Mouse (Mus musculus): Measurements from ENCODE around the gene 1520401A03Rik. TPM values are rescaled to one million over a fixed set of nuclear protein-coding genes. Genes with fewer than 3 reads are reported as not detected.

1520401A03Rik gene
- polyA plus RNA-seq, 1 experiment from 2014 or later = 0.36 TPM

DNA sequence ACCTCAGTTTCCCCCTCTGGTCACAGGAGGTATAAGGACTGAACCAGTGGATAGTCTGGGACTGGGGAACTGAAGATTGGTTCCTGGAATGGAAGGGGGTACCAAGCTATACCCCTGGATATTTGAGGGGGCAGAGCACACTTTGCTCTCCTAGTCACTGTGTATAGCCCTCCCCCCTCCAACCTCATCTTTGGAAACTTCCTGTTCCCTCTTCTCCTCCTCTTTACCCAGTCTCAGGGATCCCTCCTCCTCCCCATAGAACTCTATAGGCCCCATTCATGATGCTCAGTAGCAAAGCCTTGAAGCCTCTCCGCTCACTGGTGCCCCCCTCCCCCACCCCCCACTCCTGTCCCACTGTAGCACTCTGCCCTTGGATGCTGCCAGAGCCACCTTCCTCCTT is 3.1 kb downstream of the 1520401A03Rik start:
- 22% methylated on average over 1 of the region's 1 CpGs for WGBS
- Histone ChIP-seq H3K27me3 (ENCODE audit: low read depth, poor library complexity, severe bottlenecking) (peaks cover 7% of the 10 kb centered on the region; the same call in 1 of the 2 replicates), H3K4me3 (no peak overlapping the region), H3K36me3 (no peaks in the 10 kb centered on the region), H3K4me1 (no peaks in the 10 kb centered on the region), H3K9me3 (replicated peaks) (no peaks in the 10 kb centered on the region), H3K27ac (no peak overlapping the region)
- DNase-seq (ENCODE audit: low spot score) = no peak

DNA sequence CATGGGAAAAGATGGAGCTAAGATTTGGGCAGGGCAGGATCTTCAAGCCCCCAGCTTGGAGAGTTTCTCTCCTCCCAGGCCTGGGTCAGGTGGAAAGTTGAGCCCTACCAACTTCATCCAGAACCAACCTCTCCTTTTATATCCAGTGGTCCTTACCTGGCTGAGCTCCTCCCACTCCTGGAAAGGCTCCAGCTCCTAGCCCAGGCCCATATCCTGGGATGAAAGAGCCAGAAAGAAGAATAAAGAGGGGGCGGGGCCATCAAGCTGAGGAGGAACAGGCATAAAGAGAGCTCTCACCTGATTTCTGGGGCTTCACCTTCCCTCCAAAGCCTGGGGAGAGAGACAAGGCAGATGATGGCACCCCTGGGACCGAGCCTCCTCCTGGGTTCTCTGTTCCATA is 5.6 kb downstream of the 1520401A03Rik start:
- DNase-seq (ENCODE audit: low spot score) = no peak
- no peaks in the 10 kb centered on the region for H3K36me3 ChIP-seq
- no peaks in the 10 kb centered on the region for H3K9me3 ChIP-seq (replicated peaks)
- H3K4me1 ChIP-seq = no peaks in the 10 kb centered on the region
- no peak overlapping the region for H3K4me3 ChIP-seq
- H3K27ac ChIP-seq = no peak overlapping the region
- H3K27me3 ChIP-seq (ENCODE audit: low read depth, poor library complexity, severe bottlenecking) = peaks cover 12% of the 10 kb centered on the region; the same call in 1 of the 2 replicates
- 59% methylated on average over 2 of the region's 2 CpGs for WGBS

DNA sequence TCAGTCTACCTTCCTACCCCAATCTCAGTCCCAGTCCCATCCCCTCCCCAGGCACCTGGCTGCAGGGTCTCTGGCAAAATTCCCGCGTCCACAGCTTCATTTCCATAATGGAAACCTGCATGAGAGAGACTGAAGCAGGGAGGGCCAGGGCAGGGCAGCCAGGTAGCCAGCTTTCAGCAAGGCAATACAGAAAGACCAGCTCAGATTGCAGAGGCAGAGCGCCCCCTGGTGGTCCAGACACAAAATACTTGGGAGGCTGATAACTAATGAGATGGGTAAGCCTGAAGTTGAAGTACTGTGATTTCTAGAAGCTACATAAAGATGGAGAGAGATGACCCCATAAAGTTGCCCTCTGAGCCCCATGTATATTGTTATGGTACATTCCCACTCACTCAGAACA is 16.4 kb downstream of the 1520401A03Rik start:
- DNase-seq (ENCODE audit: low spot score) = peak; percentile 93
- no peaks in the 10 kb centered on the region for H3K36me3 ChIP-seq
- no peak overlapping the region for H3K27ac ChIP-seq
- WGBS = 0% methylated on average over 3 of the region's 3 CpGs
- no peaks in the 10 kb centered on the region for H3K9me3 ChIP-seq (replicated peaks)
- H3K27me3 ChIP-seq (ENCODE audit: low read depth, poor library complexity, severe bottlenecking) = peaks cover 24% of the 10 kb centered on the region
- no peak overlapping the region for H3K4me3 ChIP-seq
- peaks cover 10% of the 10 kb centered on the region for H3K4me1 ChIP-seq

DNA sequence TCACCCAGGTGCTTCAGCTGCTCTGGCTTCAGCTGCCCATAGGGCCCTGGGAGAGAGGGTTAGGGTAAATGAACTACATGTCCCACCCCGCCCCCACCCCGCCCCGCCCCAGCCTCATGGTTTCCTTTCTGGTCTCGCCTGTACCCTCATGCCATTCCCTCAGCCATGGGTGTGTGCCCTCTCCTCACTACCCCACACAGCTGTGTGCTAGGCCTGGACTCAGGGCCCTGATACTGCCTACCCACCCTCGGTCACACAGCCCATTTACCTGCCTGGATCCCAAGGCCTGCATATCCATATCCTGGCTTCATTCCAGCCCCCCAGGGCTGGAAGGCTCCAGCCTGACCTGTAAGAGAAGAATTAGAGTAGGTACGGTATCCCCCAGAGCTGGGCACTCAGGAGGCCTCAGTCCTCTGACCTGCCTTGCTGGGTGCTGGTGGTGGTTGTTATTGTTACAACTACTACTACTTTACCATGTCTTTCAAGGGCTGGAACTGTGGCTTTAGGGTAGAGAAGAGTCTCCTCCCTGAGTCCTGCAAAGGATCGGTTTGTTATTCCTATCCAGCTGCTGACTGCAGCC is 17.0 kb downstream of the 1520401A03Rik start:
- Histone ChIP-seq H3K36me3 (no peaks in the 10 kb centered on the region), H3K27ac (no peak overlapping the region), H3K4me1 (peaks cover 10% of the 10 kb centered on the region), H3K27me3 (ENCODE audit: low read depth, poor library complexity, severe bottlenecking) (peaks cover 30% of the 10 kb centered on the region), H3K4me3 (no peak overlapping the region), H3K9me3 (replicated peaks) (no peaks in the 10 kb centered on the region)
- DNase-seq (ENCODE audit: low spot score) = no peak
- WGBS = 82% methylated on average over 7 of the region's 7 CpGs

DNA sequence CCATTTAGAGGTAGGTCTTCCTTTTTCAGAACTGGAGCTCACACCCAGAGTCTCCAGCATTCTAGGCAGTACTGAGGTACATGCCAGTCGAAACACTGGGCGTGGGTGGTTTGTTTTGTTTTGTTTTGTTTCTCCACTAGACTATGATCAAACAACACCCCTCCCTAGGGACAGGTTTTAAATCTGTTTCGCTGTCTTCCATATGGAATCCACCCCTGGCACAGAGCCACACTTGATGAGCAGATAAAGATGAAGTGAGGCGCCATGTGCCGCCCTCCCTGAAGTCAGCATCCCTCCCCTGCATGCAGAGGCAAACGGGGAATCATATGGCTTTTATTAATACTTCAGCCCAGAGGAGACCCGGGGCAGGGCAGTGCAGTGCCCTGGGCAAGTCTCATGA is 17.8 kb downstream of the 1520401A03Rik start:
- no peak overlapping the region for H3K4me3 ChIP-seq
- DNase-seq (ENCODE audit: low spot score) = no peak
- no peaks in the 10 kb centered on the region for H3K36me3 ChIP-seq
- peaks cover 32% of the 10 kb centered on the region for H3K27me3 ChIP-seq (ENCODE audit: low read depth, poor library complexity, severe bottlenecking)
- H3K4me1 ChIP-seq = peaks cover 11% of the 10 kb centered on the region
- H3K27ac ChIP-seq = no peak overlapping the region
- WGBS = 52% methylated on average over 7 of the region's 7 CpGs
- H3K9me3 ChIP-seq (replicated peaks) = no peaks in the 10 kb centered on the region

DNA sequence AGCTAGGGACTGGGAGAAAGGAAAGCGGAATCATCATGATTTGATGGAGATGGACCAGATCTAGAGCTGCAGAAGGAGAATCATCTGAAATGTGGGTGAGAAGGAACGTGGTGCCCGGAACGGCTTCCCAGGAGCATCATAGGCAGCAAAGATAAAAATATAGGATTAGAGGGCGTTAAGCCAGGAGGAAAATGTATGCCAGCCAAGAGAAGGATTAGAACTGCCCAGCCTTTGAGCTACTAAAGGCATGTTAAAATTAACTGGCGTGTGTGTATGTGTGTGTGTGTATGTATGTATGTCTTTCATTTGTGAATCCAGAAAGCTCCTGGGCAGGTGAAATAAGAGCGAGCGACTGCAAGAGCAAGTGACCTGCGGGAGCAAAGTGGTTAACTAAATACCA is 19.3 kb downstream of the 1520401A03Rik start:
- H3K27ac ChIP-seq = no peak overlapping the region
- 89% methylated on average over 9 of the region's 9 CpGs for WGBS
- no peak overlapping the region for H3K4me3 ChIP-seq
- peaks cover 44% of the 10 kb centered on the region for H3K27me3 ChIP-seq (ENCODE audit: low read depth, poor library complexity, severe bottlenecking)
- H3K4me1 ChIP-seq = peaks cover 19% of the 10 kb centered on the region
- H3K36me3 ChIP-seq = no peaks in the 10 kb centered on the region
- no peak for DNase-seq (ENCODE audit: low spot score)
- no peaks in the 10 kb centered on the region for H3K9me3 ChIP-seq (replicated peaks)

DNA sequence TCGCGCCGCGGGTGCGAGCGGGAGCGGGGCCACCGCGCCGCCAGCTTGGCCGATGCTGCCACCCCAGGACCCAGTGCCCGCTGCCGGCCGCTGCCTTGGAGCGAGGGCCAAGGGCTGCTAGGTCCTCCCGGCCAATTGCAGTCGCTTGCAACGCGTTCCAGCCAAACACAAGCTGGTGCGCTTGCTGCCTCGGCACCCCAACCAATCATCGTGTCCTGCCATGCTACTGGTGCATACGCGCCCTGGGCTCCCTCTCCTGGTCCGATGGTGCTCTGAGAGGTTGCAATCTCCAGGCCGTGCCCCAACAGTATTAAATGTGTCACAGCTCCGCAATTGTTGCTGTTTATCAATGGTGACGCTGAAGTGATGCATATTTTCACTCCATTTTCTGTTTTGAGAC is 22.5 kb downstream of the 1520401A03Rik start:
- H3K9me3 ChIP-seq (replicated peaks) = no peaks in the 10 kb centered on the region
- H3K27me3 ChIP-seq (ENCODE audit: low read depth, poor library complexity, severe bottlenecking) = peaks cover 60% of the 10 kb centered on the region
- under 1% methylated on average over 28 of the region's 28 CpGs for WGBS
- peaks cover 41% of the 10 kb centered on the region for H3K4me1 ChIP-seq
- peak overlapping the region; percentile 73 for H3K27ac ChIP-seq
- peak; percentile 83 for DNase-seq (ENCODE audit: low spot score)
- no peaks in the 10 kb centered on the region for H3K36me3 ChIP-seq
- peak overlapping the region; percentile 78 for H3K4me3 ChIP-seq

DNA sequence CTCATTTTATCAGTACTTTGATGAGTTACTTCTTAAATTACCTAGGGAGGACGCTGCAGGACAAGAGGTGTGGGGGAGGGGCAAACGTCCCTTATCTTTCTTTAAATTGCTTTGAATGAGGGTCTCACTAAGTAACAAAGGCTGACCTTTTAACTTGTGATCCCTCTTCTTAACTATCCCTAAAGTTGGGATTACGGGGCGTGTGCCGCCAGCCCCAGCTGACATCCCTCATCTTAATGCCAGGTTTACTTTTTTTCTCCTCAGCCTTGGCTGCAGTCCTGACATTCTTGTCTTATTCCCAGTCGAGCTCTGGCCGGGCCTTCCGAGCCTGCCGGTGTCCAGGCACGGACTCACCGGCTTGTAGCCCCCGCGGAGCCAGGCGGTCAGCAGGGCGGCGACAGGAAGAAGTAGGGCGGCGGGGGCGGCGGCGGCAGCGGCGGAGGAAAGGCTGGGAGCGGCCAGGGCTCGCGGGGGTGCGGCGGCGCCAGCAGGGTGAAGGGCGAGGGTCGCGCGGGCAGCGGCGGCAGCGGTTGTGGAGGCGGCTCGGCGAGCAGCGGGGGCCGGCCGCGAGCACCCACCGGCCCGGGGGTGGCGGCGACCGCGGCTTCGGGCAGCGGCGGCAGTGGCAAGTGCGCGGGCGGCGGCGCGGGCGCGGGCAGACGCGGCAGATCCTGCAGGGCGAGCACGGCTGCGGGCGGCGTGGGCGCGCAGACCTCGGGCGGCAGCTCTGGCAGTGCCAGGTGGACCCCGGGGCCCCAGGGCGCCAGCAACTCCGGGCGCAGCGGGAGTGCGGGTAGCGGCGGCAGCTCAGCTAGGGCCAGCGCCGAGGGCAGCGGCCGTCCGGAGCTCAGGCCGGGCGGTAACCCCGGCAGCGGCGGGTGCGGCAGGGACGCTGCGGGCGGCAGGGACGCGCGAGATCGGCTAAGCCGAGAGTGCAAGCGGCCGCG is 23.2 kb downstream of the 1520401A03Rik start:
- H3K27me3 ChIP-seq (ENCODE audit: low read depth, poor library complexity, severe bottlenecking) = peaks cover 60% of the 10 kb centered on the region
- H3K9me3 ChIP-seq (replicated peaks) = no peaks in the 10 kb centered on the region
- H3K36me3 ChIP-seq = no peaks in the 10 kb centered on the region
- H3K4me3 ChIP-seq = peak overlapping the region; percentile 78
- no peak for DNase-seq (ENCODE audit: low spot score)
- H3K27ac ChIP-seq = peak overlapping the region; percentile 73
- H3K4me1 ChIP-seq = peaks cover 44% of the 10 kb centered on the region
- 3% methylated on average over 99 of the region's 101 CpGs for WGBS

DNA sequence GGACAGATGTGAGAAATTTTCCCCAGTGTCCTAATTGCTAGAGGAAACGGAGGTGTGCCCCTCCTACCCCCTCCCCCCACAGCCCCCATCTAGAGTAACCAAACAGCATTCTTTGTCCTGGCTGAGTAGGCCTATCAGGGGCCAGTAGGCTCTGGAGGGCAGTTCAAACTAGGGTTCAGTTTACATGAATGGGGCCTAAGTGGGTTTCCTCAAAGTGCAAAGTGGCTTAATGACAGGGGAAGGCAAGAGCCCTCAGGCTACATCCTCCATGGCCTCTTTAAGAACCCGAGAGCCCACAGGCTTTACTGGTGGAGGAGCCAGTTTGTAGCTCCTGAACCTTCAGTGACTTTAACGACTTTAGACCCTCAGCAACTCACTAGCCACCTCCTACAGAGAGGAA is 26.8 kb downstream of the 1520401A03Rik start:
- no peak overlapping the region for H3K4me3 ChIP-seq
- peaks cover 48% of the 10 kb centered on the region for H3K4me1 ChIP-seq
- WGBS = 1% methylated on average over 3 of the region's 3 CpGs
- no peaks in the 10 kb centered on the region for H3K36me3 ChIP-seq
- H3K27me3 ChIP-seq (ENCODE audit: low read depth, poor library complexity, severe bottlenecking) = peaks cover 41% of the 10 kb centered on the region
- H3K9me3 ChIP-seq (replicated peaks) = no peaks in the 10 kb centered on the region
- DNase-seq (ENCODE audit: low spot score) = peak; percentile 62
- peak overlapping the region; percentile 66 for H3K27ac ChIP-seq

DNA sequence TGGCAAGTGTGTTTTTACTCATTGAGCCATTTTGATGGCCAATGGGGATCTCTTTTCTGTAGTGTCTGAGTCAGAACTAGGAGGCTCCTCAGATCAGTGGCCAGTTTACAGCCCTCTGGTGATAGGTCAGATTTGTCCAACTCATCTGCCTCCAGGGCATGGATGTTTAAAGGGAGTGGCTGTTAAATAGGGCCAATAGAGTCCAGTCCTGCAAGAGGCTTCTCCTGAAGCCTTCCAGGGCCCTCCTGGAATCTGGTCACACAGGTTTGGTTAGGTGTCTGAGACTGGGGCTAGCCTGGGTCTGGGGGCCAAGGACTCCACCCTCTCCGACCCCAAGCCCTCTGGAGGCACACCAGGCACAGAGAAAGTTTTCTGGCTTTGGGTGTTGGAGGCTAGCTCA is 28.1 kb downstream of the 1520401A03Rik start:
- WGBS = 64% methylated on average over 1 of the region's 1 CpGs
- H3K9me3 ChIP-seq (replicated peaks) = no peaks in the 10 kb centered on the region
- no peaks in the 10 kb centered on the region for H3K36me3 ChIP-seq
- H3K27me3 ChIP-seq (ENCODE audit: low read depth, poor library complexity, severe bottlenecking) = peaks cover 28% of the 10 kb centered on the region
- DNase-seq (ENCODE audit: low spot score) = no peak
- peak overlapping the region; percentile 66 for H3K27ac ChIP-seq
- H3K4me1 ChIP-seq = peaks cover 42% of the 10 kb centered on the region
- no peak overlapping the region for H3K4me3 ChIP-seq

DNA sequence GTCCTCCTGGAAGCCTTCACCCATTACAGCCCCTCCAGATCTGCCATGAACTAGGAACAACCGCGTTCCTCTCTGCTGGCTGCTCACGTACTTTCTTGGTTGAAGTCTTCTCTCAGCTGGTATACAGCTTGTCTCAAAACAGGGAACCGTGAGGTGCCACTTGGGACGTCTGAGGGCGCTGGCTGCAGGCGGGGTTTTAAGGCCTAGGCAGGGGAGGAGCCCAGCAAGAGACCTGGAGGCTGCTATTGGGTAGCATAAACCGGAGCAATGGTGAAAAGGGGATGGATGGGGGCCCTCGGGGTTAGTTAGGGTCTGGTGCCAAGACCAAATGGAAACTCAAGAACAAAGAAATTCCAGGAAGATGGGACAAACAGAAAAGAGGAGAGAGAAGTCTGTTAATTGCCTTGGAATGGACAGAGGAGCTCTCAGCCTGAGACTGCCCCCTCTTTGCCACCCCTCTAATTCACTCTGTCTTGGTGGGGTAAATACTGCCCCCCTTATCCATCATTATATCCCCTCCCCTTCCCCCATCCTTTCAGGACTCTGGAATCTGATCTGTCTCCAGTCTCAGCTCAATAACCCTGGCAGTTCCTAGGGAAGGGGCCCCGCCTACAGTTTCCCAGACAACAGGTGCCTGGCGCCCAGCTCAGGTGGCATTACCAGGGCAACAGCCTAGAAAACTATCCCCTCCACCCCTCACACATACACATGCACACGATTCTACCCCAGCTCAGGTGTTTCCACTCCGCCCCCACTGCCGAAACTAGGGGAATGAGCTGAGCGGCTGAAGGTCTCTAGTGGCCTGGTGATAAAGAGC is 38.5 kb downstream of the 1520401A03Rik start, which contains the start of gene Cldn9:
Gene Cldn9 (minus strand): TSS at position 171 of the 817 bp plus-strand sequence.
- DNase-seq (ENCODE audit: low spot score) = no peak
- WGBS = 13% methylated on average over 15 of the region's 15 CpGs

DNA sequence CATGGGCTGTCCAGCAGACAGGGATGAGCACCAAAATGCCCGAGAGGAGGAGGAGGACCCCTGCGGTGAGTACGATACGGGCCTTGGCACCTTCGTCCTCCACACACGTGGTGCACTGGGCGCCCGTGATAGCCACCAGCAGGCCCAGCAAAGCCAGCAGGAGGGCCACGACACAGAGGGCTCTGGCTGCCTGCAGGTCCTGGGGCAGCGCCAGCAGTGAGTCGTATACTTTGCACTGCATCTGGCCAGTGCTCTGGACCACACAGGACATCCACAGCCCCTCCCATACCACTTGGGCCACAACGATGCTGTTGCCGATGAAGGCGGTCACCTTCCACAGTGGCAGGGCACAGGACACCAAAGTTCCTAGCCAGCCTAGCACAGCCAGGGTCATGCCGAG is 39.4 kb downstream of the 1520401A03Rik start:
- Histone ChIP-seq H3K27me3 (ENCODE audit: low read depth, poor library complexity, severe bottlenecking) (peaks cover 76% of the 10 kb centered on the region), H3K36me3 (no peaks in the 10 kb centered on the region), H3K4me1 (peaks cover 36% of the 10 kb centered on the region), H3K9me3 (replicated peaks) (no peaks in the 10 kb centered on the region), H3K4me3 (peak overlapping the region; percentile 20), H3K27ac (peak overlapping the region; percentile 68; the same call in 1 of the 2 replicates)
- no peak for DNase-seq (ENCODE audit: low spot score)
- 16% methylated on average over 15 of the region's 15 CpGs for WGBS

More for the DNA sequence above, 38.5 kb downstream of the 1520401A03Rik start, which contains the start of gene Cldn9:
- peak within 1 kb of the TSS; percentile 68 for H3K27ac ChIP-seq
- peaks cover 34% of the 10 kb centered on the region for H3K4me1 ChIP-seq
- no peaks in the 10 kb centered on the region for H3K36me3 ChIP-seq
- H3K27me3 ChIP-seq (ENCODE audit: low read depth, poor library complexity, severe bottlenecking) = peaks cover 68% of the 10 kb centered on the region
- no peaks in the 10 kb centered on the region for H3K9me3 ChIP-seq (replicated peaks)
- peak within 1 kb of the TSS; percentile 20 for H3K4me3 ChIP-seq

Measured in limb, embryonic 10.5 days (tissue).